Mouse (Mus musculus): Measurements from ENCODE around the gene Ptprj.
"Not testable (repeated sequence)": the region's sequence is repeated elsewhere in the genome, so short reads cannot be mapped to it uniquely, and the experiment has no call there.

Gene Ptprj

DNA sequence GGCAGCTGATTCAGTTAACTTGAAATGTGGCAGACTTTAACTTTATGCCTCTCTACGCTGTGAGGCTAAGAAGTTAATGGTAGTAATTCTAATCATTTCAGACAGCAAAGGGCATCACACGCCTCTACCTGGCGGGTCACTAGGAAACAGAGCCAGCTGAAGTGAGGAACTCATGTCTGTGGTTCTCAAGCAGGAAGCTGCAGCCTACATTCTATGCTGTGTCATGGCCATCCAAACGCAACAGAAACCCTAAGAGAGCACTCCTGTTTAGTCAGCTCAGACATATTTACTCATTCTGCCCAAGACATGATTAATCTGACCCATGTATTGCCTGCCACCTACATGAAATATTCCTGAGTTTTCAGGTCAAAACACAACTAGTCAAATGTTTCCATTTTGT, 155.5 kb downstream of the Ptprj start:
- DNase-seq (ENCODE audit: low spot score in 2 of 2), result not testable (repeated sequence)

GRCm38 (mm10) chr2:90422282-90422681, 158.2 kb downstream of the Ptprj start:
- not testable (repeated sequence) for DNase-seq (ENCODE audit: low spot score in 2 of 2)

- DNase-seq (ENCODE audit: low spot score in 2 of 2), result not testable (repeated sequence)
Measured at GRCm38 (mm10) chr2:90414110-90414821, 166.2 kb downstream of the Ptprj start.

GRCm38 (mm10) chr2:90398633-90399107, 181.8 kb downstream of the Ptprj start, which contains the start of gene Olfr1274-ps:
Olfr1274-ps (plus strand) TSS chr2:90398683.
- DNase-seq (ENCODE audit: low spot score in 2 of 2), result not testable (repeated sequence)

Data from spleen, postnatal 36 days (tissue).